Mouse (Mus musculus) brown adipose tissue, adult 24 weeks (tissue): ENCODE data around the gene Tfap2b. TPM values are rescaled to one million over a fixed set of nuclear protein-coding genes. Genes with fewer than 3 reads are reported as not detected.

Source experiments
- H3K27ac ChIP-seq: fragments of 200-500 bp; replicated peaks from 2 replicates; pipeline ENCODE4 v1.5.1; 2012; ENCODE audit warnings: low read depth, mild to moderate bottlenecking, low read length
- H3K4me1 ChIP-seq: fragments of 200-500 bp; 2 replicates; pipeline ENCODE4 v1.6.1; 2012; ENCODE audit warnings: low read length, mixed read lengths; ENCODE audit not compliant: control insufficient read depth, insufficient read depth, insufficient read length
- H3K4me3 ChIP-seq: fragments of 200-500 bp; 2 replicates; pipeline ENCODE4 v1.5.1; 2012; ENCODE audit warnings: low read depth, mild to moderate bottlenecking, low read length, moderate library complexity; ENCODE audit not compliant: insufficient read depth
- polyA plus RNA-seq: library from polyadenylated mRNA; stranded (reverse); fragments of >200 nt; gene quantifications from 2 replicates; pipeline ENCODE4 v1.2.4, GENCODE M21; 2012; ENCODE audit not compliant: missing spikeins, insufficient read depth, insufficient read length

Tfap2b gene
- polyA plus RNA-seq, 1 experiment: not detected

GRCm38 (mm10) chr1:19219381-19219780, 10.7 kb downstream of the Tfap2b start:
- Histone ChIP-seq H3K4me3 (no peak overlapping the region), H3K4me1 (no peaks in the 10 kb centered on the region), H3K27ac (no peak overlapping the region)

- Histone ChIP-seq H3K27ac (no peak overlapping the region), H3K4me1 (no peaks in the 10 kb centered on the region), H3K4me3 (no peak overlapping the region)
These were observed 11.8 kb downstream of the Tfap2b start for GRCm38 (mm10) chr1:19220564-19220963.

GRCm38 (mm10) chr1:19221601-19222000, 12.9 kb downstream of the Tfap2b start:
- no peak overlapping the region for H3K27ac ChIP-seq
- no peaks in the 10 kb centered on the region for H3K4me1 ChIP-seq
- no peak overlapping the region for H3K4me3 ChIP-seq

GRCm38 (mm10) chr1:19226699-19227098, 18.0 kb downstream of the Tfap2b start:
- Histone ChIP-seq H3K4me3 (no peak overlapping the region), H3K4me1 (no peaks in the 10 kb centered on the region), H3K27ac (no peak overlapping the region)

- Histone ChIP-seq H3K4me1 (no peaks in the 10 kb centered on the region), H3K27ac (no peak overlapping the region), H3K4me3 (no peak overlapping the region)
These were observed 22.3 kb downstream of the Tfap2b start for GRCm38 (mm10) chr1:19230926-19231573.

GRCm38 (mm10) chr1:19231574-19232080, 22.9 kb downstream of the Tfap2b start:
- no peaks in the 10 kb centered on the region for H3K4me1 ChIP-seq
- H3K27ac ChIP-seq: no peak overlapping the region
- H3K4me3 ChIP-seq: no peak overlapping the region

- no peaks in the 10 kb centered on the region for H3K4me1 ChIP-seq
- H3K27ac ChIP-seq: no peak overlapping the region
- no peak overlapping the region for H3K4me3 ChIP-seq
These were observed 24.0 kb downstream of the Tfap2b start for GRCm38 (mm10) chr1:19232743-19233142.

GRCm38 (mm10) chr1:19233857-19234256, 25.1 kb downstream of the Tfap2b start:
- Histone ChIP-seq H3K27ac (no peak overlapping the region), H3K4me1 (no peaks in the 10 kb centered on the region)

GRCm38 (mm10) chr1:19234432-19235205, 25.9 kb downstream of the Tfap2b start:
- Histone ChIP-seq H3K4me1 (no peaks in the 10 kb centered on the region), H3K27ac (no peak overlapping the region), H3K4me3 (no peak overlapping the region)

More at GRCm38 (mm10) chr1:19233857-19234256, 25.1 kb downstream of the Tfap2b start:
- no peak overlapping the region for H3K4me3 ChIP-seq

- H3K27ac ChIP-seq: no peak overlapping the region
- no peak overlapping the region for H3K4me3 ChIP-seq
- no peaks in the 10 kb centered on the region for H3K4me1 ChIP-seq
These were observed 27.3 kb downstream of the Tfap2b start for GRCm38 (mm10) chr1:19236051-19236450.

- no peaks in the 10 kb centered on the region for H3K4me1 ChIP-seq
- H3K27ac ChIP-seq: no peak overlapping the region
These were observed 27.9 kb downstream of the Tfap2b start for GRCm38 (mm10) chr1:19236591-19236990.

GRCm38 (mm10) chr1:19237061-19237460, 28.3 kb downstream of the Tfap2b start:
- Histone ChIP-seq H3K27ac (no peak overlapping the region), H3K4me3 (no peak overlapping the region), H3K4me1 (no peaks in the 10 kb centered on the region)

More at GRCm38 (mm10) chr1:19236591-19236990, 27.9 kb downstream of the Tfap2b start:
- H3K4me3 ChIP-seq: no peak overlapping the region

- Histone ChIP-seq H3K4me1 (no peaks in the 10 kb centered on the region), H3K4me3 (no peak overlapping the region), H3K27ac (no peak overlapping the region)
These were observed 29.2 kb downstream of the Tfap2b start for GRCm38 (mm10) chr1:19237721-19238410.

GRCm38 (mm10) chr1:19240054-19240453, 31.3 kb downstream of the Tfap2b start:
- no peaks in the 10 kb centered on the region for H3K4me1 ChIP-seq
- no peak overlapping the region for H3K4me3 ChIP-seq
- no peak overlapping the region for H3K27ac ChIP-seq

- Histone ChIP-seq H3K4me3 (no peak overlapping the region), H3K4me1 (no peaks in the 10 kb centered on the region), H3K27ac (no peak overlapping the region)
These were observed 32.6 kb downstream of the Tfap2b start for GRCm38 (mm10) chr1:19241316-19241715.
